Mouse (Mus musculus) thymus, adult 2 months (tissue): ENCODE measurements around the gene Slc36a1.

ENCODE experiments used
- CTCF ChIP-seq: fragments of 200-500 bp; IDR thresholded peaks from 2 replicates; pipeline ENCODE4 v1.5.1; 2012; ENCODE audit warnings: mild to moderate bottlenecking, control low read depth, low read length, moderate library complexity, borderline replicate concordance; ENCODE audit not compliant: control insufficient read depth, poor library complexity, insufficient read depth; ENCODE audit errors: extremely low read depth
- POLR2A ChIP-seq: fragments of 200-500 bp; IDR thresholded peaks from 2 replicates; pipeline ENCODE4 v1.6.1; 2012; ENCODE audit warnings: mild to moderate bottlenecking, low read length, control low read depth, moderate library complexity; ENCODE audit not compliant: control insufficient read depth, poor library complexity, insufficient read depth; ENCODE audit errors: extremely low read depth

DNA sequence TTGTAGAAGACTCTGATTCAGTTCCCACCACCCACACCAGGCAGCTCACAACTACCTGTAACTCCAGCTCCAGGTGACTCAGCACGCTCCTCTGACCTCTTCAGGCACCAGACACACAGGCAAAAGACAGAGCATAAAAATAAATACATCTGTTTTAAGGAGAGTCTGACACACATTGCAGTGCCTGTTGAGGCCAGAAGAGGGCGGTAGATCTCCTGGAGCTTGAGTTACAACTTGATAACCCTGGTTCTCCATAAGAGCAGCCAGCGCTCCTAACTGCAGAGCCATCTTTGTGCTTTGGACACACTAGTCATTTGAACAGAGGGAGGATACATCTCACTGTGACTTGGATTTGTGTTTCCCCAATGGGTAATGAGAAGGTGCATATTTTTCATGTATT is 39.4 kb upstream of the Slc36a1 start:
- TF ChIP-seq POLR2A (no peak), CTCF (no peak)
